Mouse (Mus musculus) E14TG2a.4 (cell line): ENCODE results near the gene Srsf4.
A peak's percentile ranks its signal among the peaks of the same experiment; 100 is the strongest.

Experiments used
- CTCF ChIP-seq: conservative IDR thresholded peaks from 2 replicates; pipeline ENCODE4 v1.5.1; 2014; ENCODE audit warnings: low read length
- POU5F1 ChIP-seq: IDR thresholded peaks from 2 replicates; pipeline ENCODE4 v1.6.1; 2014; ENCODE audit warnings: low read length, borderline replicate concordance

GRCm38 (mm10) chr4:131825830-131826229 lies 47.6 kb upstream of the Srsf4 start:
- TF ChIP-seq CTCF: peak; percentile 53
- no peak for TF ChIP-seq POU5F1
